8 mouse cellular contexts compared by ENCODE assay signal in genomic region chr6:137455537-137456041, GRCm38 (mm10).
A peak's percentile ranks its signal among the peaks of the same experiment; 100 is the strongest.
DNase-seq lines count a peak whose midpoint lies in the region; ATAC-seq lines count a peak whose summit lies in the region.

No protein-coding gene starts in this region.

- H3K27ac ChIP-seq in forebrain, embryonic 15.5 days (replicated peaks): no peak overlapping the region
- H3K27ac ChIP-seq in lung, embryonic 16.5 days (ENCODE audit: low read length): no peak overlapping the region

- H3K36me3 ChIP-seq in forebrain, embryonic 15.5 days: no peaks in the 10 kb centered on the region
- H3K36me3 ChIP-seq in lung, embryonic 16.5 days (ENCODE audit: control insufficient read depth, insufficient read depth, low read length): no peaks in the 10 kb centered on the region

- DNase-seq in NIH3T3 (ENCODE audit: low read depth): peak; percentile 92
- DNase-seq in cerebellum, adult 11-12 months: peak; percentile 25
- peak; percentile 37 to 67 for DNase-seq in heart, postnatal 36 days
- DNase-seq in layer of hippocampus, adult 11-12 months (ENCODE audit: low spot score): peak; percentile 55
- peak; percentile 48 for DNase-seq in ovary, adult 18-20 months (ENCODE audit: low spot score)

- H3K4me3 ChIP-seq in forebrain, embryonic 15.5 days: no peak overlapping the region
- no peak overlapping the region for H3K4me3 ChIP-seq in lung, embryonic 16.5 days (ENCODE audit: low read length)

- no peaks in the 10 kb centered on the region for H3K4me1 ChIP-seq in forebrain, embryonic 15.5 days
- 0 out of 2 replicates have a peak, but pooled peaks cover 5% of the 10 kb centered on the region for H3K4me1 ChIP-seq in lung, embryonic 16.5 days (replicated peaks; ENCODE audit: control insufficient read depth, insufficient read depth, low read length)

- H3K9me3 ChIP-seq in forebrain, embryonic 15.5 days: no peaks in the 10 kb centered on the region
- H3K9me3 ChIP-seq in lung, embryonic 16.5 days (ENCODE audit: control insufficient read depth, low read length): no peaks in the 10 kb centered on the region

- intact Hi-C loops in heart, postnatal 36 days (cut with DNase I): loop anchor here (1.0 to 5.0 kb wide), 4 partner anchors 102 to 269 kb away; no protein-coding TSS in a partner anchor

- no peak overlapping the region for H3K9ac ChIP-seq in forebrain, embryonic 15.5 days (replicated peaks)
- no peak overlapping the region for H3K9ac ChIP-seq in lung, embryonic 16.5 days (ENCODE audit: low read length)

- H3K27me3 ChIP-seq in forebrain, embryonic 15.5 days: no peaks in the 10 kb centered on the region; the same call in 1 of the 2 replicates
- no peaks in the 10 kb centered on the region for H3K27me3 ChIP-seq in lung, embryonic 16.5 days (ENCODE audit: control insufficient read depth, insufficient read depth, low read depth, low read length)

- peak; percentile 89 for ATAC-seq in forebrain, embryonic 15.5 days (replicated peaks)
- peak; percentile 88 for ATAC-seq in lung, embryonic 16.5 days (ENCODE audit: low read depth)
- ATAC-seq in erythroblast, adult 5-6 weeks (replicated peaks; ENCODE audit: low FRiP score, poor library complexity, severe bottlenecking): no peak; the same call in 1 of the 2 replicates

- no peak overlapping the region for H3K4me2 ChIP-seq in forebrain, embryonic 15.5 days (replicated peaks)
- H3K4me2 ChIP-seq in lung, embryonic 16.5 days (ENCODE audit: low read depth, low read length): peak overlapping the region; percentile 21; the same call in 1 of the 2 replicates

- WGBS in forebrain, embryonic 15.5 days: 9% methylated on average over 10 of the region's 10 CpGs
- 8% methylated on average over 10 of the region's 10 CpGs for WGBS in lung, embryonic 16.5 days

Comparison
In these comparisons a context has a peak if more than half of its experiments do, and no peak if none do; other contexts are left out.
1. DNase-seq: peak in every context shown above with its lines; median percentile 92 in NIH3T3; 55 in layer of hippocampus, adult 11-12 months; 52 in heart, postnatal 36 days; 48 in ovary, adult 18-20 months; 25 in cerebellum, adult 11-12 months.